Comparison of ENCODE assay signal across 35 mouse cellular contexts in genomic region chr7:43854642-43855380, GRCm38 (mm10). TPM values are rescaled to one million over a fixed set of nuclear protein-coding genes. Genes with fewer than 3 reads are reported as not detected.
A peak's percentile ranks its signal among the peaks of the same experiment; 100 is the strongest.
DNase-seq lines count a peak whose midpoint lies in the region.
"Had no signal": no experiment of that assay in that cellular context is flagged by ENCODE, and none has a peak within 500 bp of the region (broad histone marks: within the 10 kb centered on the region; RNA-seq: fewer than 3 reads in every experiment).

No protein-coding gene starts in this region.

- WGBS in heart, embryonic 10.5 days = 77% methylated on average over 9 of the region's 9 CpGs

- H3K9me3 ChIP-seq in heart, embryonic 10.5 days = peaks cover 3% of the 10 kb centered on the region; the same call in 1 of the 2 replicates
- H3K9me3 ChIP-seq: embryonic facial prominence, embryonic 10.5 days; embryonic facial prominence, embryonic 13.5 days; forebrain, embryonic 15.5 days; heart, embryonic 13.5 days; hindbrain, embryonic 12.5 days; intestine, embryonic 15.5 days had no signal

- no peaks in the 10 kb centered on the region for H3K27me3 ChIP-seq in heart, embryonic 10.5 days (ENCODE audit: insufficient read depth, poor library complexity, severe bottlenecking)
- H3K27me3 ChIP-seq: embryonic facial prominence, embryonic 13.5 days; forebrain, embryonic 12.5 days; forebrain, embryonic 15.5 days; heart, embryonic 13.5 days; hindbrain, embryonic 12.5 days; intestine, embryonic 15.5 days; Patski had no signal

- peak; percentile 61 for DNase-seq in heart, embryonic 10.5 days (ENCODE audit: low spot score)
- no peak for DNase-seq in heart, postnatal 4 days
- DNase-seq in urinary bladder, postnatal 14 days (ENCODE audit: low spot score) = peak; percentile 16
- no peak for DNase-seq in urinary bladder, adult 18-20 months (ENCODE audit: low spot score in 2 of 2)
- peak; percentile 81 for DNase-seq in ZHBTc4 (ENCODE audit: low read depth, low spot score)
- DNase-seq in gastrocnemius, postnatal 10 days = no peak
- DNase-seq: adrenal gland, adult 8-10 months; adrenal gland, postnatal 25 days; B cell, adult 2 months; cerebellum, adult 11-12 months; cerebellum, adult 8-10 months; cerebellum, postnatal 10 days; cerebellum, postnatal 36 days; embryo, embryonic 11 days; gastrocnemius, postnatal 36 days; heart, postnatal 14 days; kidney, adult 11 months had no signal

- H3K36me3 ChIP-seq in heart, embryonic 10.5 days = no peaks in the 10 kb centered on the region
- H3K36me3 ChIP-seq: embryonic facial prominence, embryonic 10.5 days; embryonic facial prominence, embryonic 13.5 days; forebrain, embryonic 12.5 days; forebrain, embryonic 15.5 days; G1E; heart, embryonic 13.5 days; hindbrain, embryonic 12.5 days; intestine, embryonic 15.5 days had no signal

- H3K27ac ChIP-seq in heart, embryonic 10.5 days = no peak overlapping the region
- H3K27ac ChIP-seq: embryonic facial prominence, embryonic 10.5 days; embryonic facial prominence, embryonic 13.5 days; forebrain, embryonic 12.5 days; forebrain, embryonic 15.5 days; heart, embryonic 13.5 days; hindbrain, embryonic 12.5 days; intestine, embryonic 15.5 days had no signal

- H3K4me3 ChIP-seq in heart, embryonic 10.5 days = no peak overlapping the region
- H3K4me3 ChIP-seq: embryonic facial prominence, embryonic 10.5 days; embryonic facial prominence, embryonic 13.5 days; erythroblast, embryonic 14.5 days; forebrain, embryonic 12.5 days; forebrain, embryonic 15.5 days; heart, embryonic 13.5 days; hindbrain, embryonic 12.5 days; intestine, embryonic 15.5 days had no signal

- H3K4me1 ChIP-seq in heart, embryonic 10.5 days = no peaks in the 10 kb centered on the region
- H3K4me1 ChIP-seq: embryonic facial prominence, embryonic 10.5 days; embryonic facial prominence, embryonic 13.5 days; forebrain, embryonic 12.5 days; forebrain, embryonic 15.5 days; heart, embryonic 13.5 days; hindbrain, embryonic 12.5 days; intestine, embryonic 15.5 days had no signal

RNA-seq across cellular contexts. Expression of gene Klk5, which starts 13.0 kb away (rescaled TPM):
- polyA plus RNA-seq in heart, embryonic 10.5 days (2016; fragmentation: Nextera tagmentation; extraction: Ambion mirVana) = 0.14 TPM in 1 of 2 replicates, not detected in the other
- not detected for total RNA-seq in heart, postnatal 4 days (2021)
- not detected for total RNA-seq in gastrocnemius, postnatal 10 days (2021)
- total RNA-seq: adrenal gland, adult 8-10 months; adrenal gland, postnatal 25 days; gastrocnemius, adult 8-10 months; gastrocnemius, postnatal 36 days; granulocyte monocyte progenitor cell, adult 5-6 weeks; heart, postnatal 14 days; hematopoietic stem cell, adult 5-6 weeks had no signal
- polyA plus RNA-seq: activated CD4-positive, CD25-positive, alpha-beta regulatory T cell, adult 4 months; brain, embryonic 14.5 days; cortical plate, adult 2 months; embryonic facial prominence, embryonic 10.5 days; forebrain, embryonic 15.5 days; G1E; heart, embryonic 13.5 days; heart, embryonic 16.5 days; hindbrain, embryonic 16.5 days; intestine, embryonic 15.5 days; Patski had no signal

RNA-seq across cellular contexts. Expression of gene Klk4, which starts 26.1 kb away (rescaled TPM):
- 0.10 TPM in 1 of 2 replicates, not detected in the other for polyA plus RNA-seq in heart, embryonic 10.5 days (2016; fragmentation: Nextera tagmentation; extraction: Ambion mirVana)
- total RNA-seq in heart, postnatal 4 days (2021) = not detected
- total RNA-seq in gastrocnemius, postnatal 10 days (2021) = not detected
- total RNA-seq: adrenal gland, adult 8-10 months; adrenal gland, postnatal 25 days; G1E; gastrocnemius, adult 8-10 months; gastrocnemius, postnatal 36 days; granulocyte monocyte progenitor cell, adult 5-6 weeks; heart, postnatal 14 days; hematopoietic stem cell, adult 5-6 weeks had no signal
- polyA plus RNA-seq: activated CD4-positive, CD25-positive, alpha-beta regulatory T cell, adult 4 months; cortical plate, adult 2 months; embryonic facial prominence, embryonic 10.5 days; erythroblast, embryonic 14.5 days; forebrain, embryonic 12.5 days; G1E; heart, embryonic 13.5 days; intestine, embryonic 15.5 days; Patski had no signal

RNA-seq across cellular contexts. Expression of gene Klk6, which starts 30.5 kb away (rescaled TPM):
- polyA plus RNA-seq in heart, embryonic 10.5 days (2016; fragmentation: Nextera tagmentation; extraction: Ambion mirVana) = not detected in 2 replicates
- total RNA-seq in heart, postnatal 4 days (2021) = not detected
- total RNA-seq in gastrocnemius, postnatal 10 days (2021) = not detected
- total RNA-seq: adrenal gland, adult 8-10 months; adrenal gland, postnatal 25 days; gastrocnemius, adult 8-10 months; gastrocnemius, postnatal 36 days; granulocyte monocyte progenitor cell, adult 5-6 weeks; heart, postnatal 14 days; hematopoietic stem cell, adult 5-6 weeks had no signal
- polyA plus RNA-seq: activated CD4-positive, CD25-positive, alpha-beta regulatory T cell, adult 4 months; brain, embryonic 14.5 days; embryonic facial prominence, embryonic 10.5 days; embryonic facial prominence, embryonic 13.5 days; erythroblast, embryonic 14.5 days; forebrain, embryonic 12.5 days; forebrain, embryonic 15.5 days; G1E; heart, embryonic 13.5 days; heart, embryonic 16.5 days; hindbrain, embryonic 12.5 days; hindbrain, embryonic 16.5 days; intestine, embryonic 15.5 days; Patski had no signal

RNA-seq across cellular contexts. Expression of gene Klk7, which starts 43.7 kb away (rescaled TPM):
- polyA plus RNA-seq in heart, embryonic 10.5 days (2016; fragmentation: Nextera tagmentation; extraction: Ambion mirVana) = not detected in 2 replicates
- not detected for total RNA-seq in heart, postnatal 4 days (2021)
- total RNA-seq in gastrocnemius, postnatal 10 days (2021) = not detected
- total RNA-seq: adrenal gland, adult 8-10 months; adrenal gland, postnatal 25 days; gastrocnemius, adult 8-10 months; gastrocnemius, postnatal 36 days; granulocyte monocyte progenitor cell, adult 5-6 weeks had no signal
- polyA plus RNA-seq: activated CD4-positive, CD25-positive, alpha-beta regulatory T cell, adult 4 months; cortical plate, adult 2 months; embryonic facial prominence, embryonic 10.5 days; erythroblast, embryonic 14.5 days; forebrain, embryonic 12.5 days; forebrain, embryonic 15.5 days; G1E; heart, embryonic 16.5 days; hindbrain, embryonic 12.5 days; hindbrain, embryonic 16.5 days; intestine, embryonic 15.5 days; Patski had no signal

RNA-seq across cellular contexts. Expression of gene Klk8, which starts 57.4 kb away (rescaled TPM):
- polyA plus RNA-seq in heart, embryonic 10.5 days (2016; fragmentation: Nextera tagmentation; extraction: Ambion mirVana) = 25.2 and 28.5 TPM in 2 replicates
- 10 to 100 TPM; 10.6 to 17.4 TPM for total RNA-seq in heart, postnatal 4 days (2021)
- 1 to 10 TPM; 2.0 to 2.2 TPM for total RNA-seq in gastrocnemius, postnatal 10 days (2021)
- total RNA-seq: G1E had no signal
- polyA plus RNA-seq: G1E, Patski had no signal

Comparison
In these comparisons a context has a peak if more than half of its experiments do, and no peak if none do; other contexts are left out.
1. DNase-seq: peak in heart, embryonic 10.5 days (single experiment), urinary bladder, postnatal 14 days (single experiment) and ZHBTc4 (single experiment); none in heart, postnatal 4 days (single experiment), urinary bladder, adult 18-20 months (0 of 2) and gastrocnemius, postnatal 10 days (single experiment).